Mouse (Mus musculus): ENCODE results near the gene Esr2.

DNA sequence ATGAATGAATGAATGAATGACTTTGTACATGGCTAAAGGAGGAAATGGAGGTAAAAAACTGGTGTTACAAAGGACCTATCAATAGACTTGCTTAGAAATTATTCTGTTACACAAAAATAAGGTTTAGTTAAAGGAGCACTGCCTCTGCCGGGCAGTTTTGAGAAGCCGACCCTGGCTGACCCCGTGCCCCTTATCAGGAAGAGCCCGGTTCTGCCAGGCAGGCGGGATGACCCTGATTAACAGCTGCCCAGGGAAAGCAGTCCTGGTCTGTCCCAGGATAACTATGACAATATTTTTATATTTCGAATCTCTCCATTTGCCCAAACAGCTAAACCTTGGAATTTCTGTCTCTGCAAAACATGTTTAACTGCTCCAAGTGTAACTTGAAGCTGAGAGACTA is 7.2 kb upstream of the Esr2 start:
- no peak for TF ChIP-seq CTCF (IDR thresholded peaks at IDR 0.05; ENCODE audit: low read depth)
- no peak for TF ChIP-seq EP300 (IDR thresholded peaks at IDR 0.05; ENCODE audit: low read depth)
